Mouse (Mus musculus) erythroblast, embryonic 14.5 days (primary cell): ENCODE data around the gene Fbxl22. TPM values are rescaled to one million over a fixed set of nuclear protein-coding genes. Genes with fewer than 3 reads are reported as not detected.

Source experiments
- H3K27me3 ChIP-seq: 2 replicates; pipeline ENCODE4 v1.6.1; 2012; ENCODE audit warnings: inconsistent platforms; ENCODE audit not compliant: control insufficient read depth
- H3K36me3 ChIP-seq: 2 replicates; pipeline ENCODE4 v1.6.1; 2012; ENCODE audit warnings: mild to moderate bottlenecking, inconsistent platforms; ENCODE audit not compliant: control insufficient read depth
- H3K4me1 ChIP-seq: 2 replicates; pipeline ENCODE4 v1.6.1; 2012; ENCODE audit warnings: inconsistent platforms; ENCODE audit not compliant: control insufficient read depth
- H3K4me3 ChIP-seq: replicated peaks from 2 replicates; pipeline ENCODE3; 2012; ENCODE audit warnings: moderate library complexity, mild to moderate bottlenecking, inconsistent platforms
- H3K9me3 ChIP-seq: 2 replicates; pipeline ENCODE4 v1.6.1; 2012; ENCODE audit warnings: low read length, inconsistent platforms, mixed read lengths; ENCODE audit not compliant: control insufficient read depth
- GATA1 ChIP-seq: IDR thresholded peaks from 2 replicates; pipeline ENCODE4 v1.6.1; 2012; ENCODE audit warnings: low read length, inconsistent platforms, mixed read lengths
- TAL1 ChIP-seq: IDR thresholded peaks from 3 replicates; pipeline ENCODE4 v1.6.1; 2012; ENCODE audit warnings: low read length, inconsistent platforms, mixed read lengths
- polyA plus RNA-seq: library from polyadenylated mRNA; stranded (reverse); fragments of >175 nt; gene quantifications from 2 replicates; pipeline ENCODE4 v1.2.3, GENCODE M21; 2012

Gene Fbxl22
- polyA plus RNA-seq, 1 experiment: 0.01 TPM

- no peaks in the 10 kb centered on the region for H3K9me3 ChIP-seq
- no peaks in the 10 kb centered on the region for H3K27me3 ChIP-seq
- H3K4me3 ChIP-seq: peak overlapping the region; percentile 71
- peaks cover 65% of the 10 kb centered on the region for H3K4me1 ChIP-seq
- H3K36me3 ChIP-seq: peaks cover 95% of the 10 kb centered on the region
- TF ChIP-seq GATA1: no peak
- TF ChIP-seq TAL1: no peak
These were observed 2.6 kb downstream of the Fbxl22 start for GRCm38 (mm10) chr9:66511580-66512350.

- H3K36me3 ChIP-seq: peaks cover 95% of the 10 kb centered on the region
These were observed 3.4 kb downstream of the Fbxl22 start for GRCm38 (mm10) chr9:66510944-66511343.

GRCm38 (mm10) chr9:66510351-66510841, 4.0 kb downstream of the Fbxl22 start:
- H3K4me1 ChIP-seq: peaks cover 79% of the 10 kb centered on the region

More at GRCm38 (mm10) chr9:66510944-66511343, 3.4 kb downstream of the Fbxl22 start:
- no peak for TF ChIP-seq TAL1
- no peak for TF ChIP-seq GATA1
- peaks cover 74% of the 10 kb centered on the region for H3K4me1 ChIP-seq
- no peaks in the 10 kb centered on the region for H3K27me3 ChIP-seq
- H3K4me3 ChIP-seq: peak overlapping the region; percentile 71
- H3K9me3 ChIP-seq: no peaks in the 10 kb centered on the region

GRCm38 (mm10) chr9:66508890-66509399, 5.4 kb downstream of the Fbxl22 start:
- Histone ChIP-seq H3K9me3 (no peaks in the 10 kb centered on the region), H3K4me3 (no peak overlapping the region), H3K4me1 (peaks cover 92% of the 10 kb centered on the region), H3K27me3 (no peaks in the 10 kb centered on the region), H3K36me3 (peaks cover 95% of the 10 kb centered on the region)
- no peak for TF ChIP-seq GATA1
- TF ChIP-seq TAL1: no peak

More at GRCm38 (mm10) chr9:66510351-66510841, 4.0 kb downstream of the Fbxl22 start:
- Histone ChIP-seq H3K4me3 (peak overlapping the region; percentile 71), H3K36me3 (peaks cover 95% of the 10 kb centered on the region), H3K9me3 (no peaks in the 10 kb centered on the region), H3K27me3 (no peaks in the 10 kb centered on the region)
- TF ChIP-seq GATA1: no peak
- no peak for TF ChIP-seq TAL1

GRCm38 (mm10) chr9:66507684-66508083, 6.7 kb downstream of the Fbxl22 start:
- H3K4me1 ChIP-seq: peaks cover 91% of the 10 kb centered on the region
- H3K36me3 ChIP-seq: peaks cover 94% of the 10 kb centered on the region
- H3K4me3 ChIP-seq: no peak overlapping the region
- H3K9me3 ChIP-seq: no peaks in the 10 kb centered on the region
- TF ChIP-seq TAL1 (no peak), GATA1 (no peak)
- H3K27me3 ChIP-seq: no peaks in the 10 kb centered on the region

- Histone ChIP-seq H3K36me3 (peaks cover 94% of the 10 kb centered on the region), H3K4me3 (peak overlapping the region; percentile 52), H3K9me3 (no peaks in the 10 kb centered on the region), H3K4me1 (peaks cover 89% of the 10 kb centered on the region), H3K27me3 (no peaks in the 10 kb centered on the region)
- no peak for TF ChIP-seq TAL1
- peak; percentile 35; the same call in 1 of the 2 replicates for TF ChIP-seq GATA1
These were observed 8.0 kb downstream of the Fbxl22 start for GRCm38 (mm10) chr9:66506424-66506823.

- peak overlapping the region; percentile 52 for H3K4me3 ChIP-seq
- TF ChIP-seq GATA1 (no peak), TAL1 (no peak)
- no peaks in the 10 kb centered on the region for H3K27me3 ChIP-seq
- peaks cover 98% of the 10 kb centered on the region for H3K36me3 ChIP-seq
- no peaks in the 10 kb centered on the region for H3K9me3 ChIP-seq
- peaks cover 88% of the 10 kb centered on the region for H3K4me1 ChIP-seq
These were observed 8.4 kb downstream of the Fbxl22 start for GRCm38 (mm10) chr9:66506011-66506410.

GRCm38 (mm10) chr9:66505141-66505917, 9.1 kb downstream of the Fbxl22 start:
- peaks cover 82% of the 10 kb centered on the region for H3K4me1 ChIP-seq
- TF ChIP-seq TAL1 (peak; percentile 90), GATA1 (peak; percentile 82)
- H3K27me3 ChIP-seq: no peaks in the 10 kb centered on the region
- H3K9me3 ChIP-seq: no peaks in the 10 kb centered on the region
- H3K36me3 ChIP-seq: peaks cover 99% of the 10 kb centered on the region
- H3K4me3 ChIP-seq: peak overlapping the region; percentile 52

- no peak for TF ChIP-seq TAL1
- no peak for TF ChIP-seq GATA1
- Histone ChIP-seq H3K36me3 (peaks cover 99% of the 10 kb centered on the region), H3K9me3 (no peaks in the 10 kb centered on the region), H3K27me3 (no peaks in the 10 kb centered on the region), H3K4me3 (peak overlapping the region; percentile 0), H3K4me1 (peaks cover 74% of the 10 kb centered on the region)
These were observed 9.9 kb downstream of the Fbxl22 start for GRCm38 (mm10) chr9:66504518-66504917.
